Mouse (Mus musculus): ENCODE results near the gene Mob3a. TPM values are rescaled to one million over a fixed set of nuclear protein-coding genes. Genes with fewer than 3 reads are reported as not detected.
"Not testable (repeated sequence)": the region's sequence is repeated elsewhere in the genome, so short reads cannot be mapped to it uniquely, and the experiment has no call there.

Mob3a gene
- total RNA-seq, 2 experiments from 2014 or later = 19.4 to 20.1 TPM

DNA sequence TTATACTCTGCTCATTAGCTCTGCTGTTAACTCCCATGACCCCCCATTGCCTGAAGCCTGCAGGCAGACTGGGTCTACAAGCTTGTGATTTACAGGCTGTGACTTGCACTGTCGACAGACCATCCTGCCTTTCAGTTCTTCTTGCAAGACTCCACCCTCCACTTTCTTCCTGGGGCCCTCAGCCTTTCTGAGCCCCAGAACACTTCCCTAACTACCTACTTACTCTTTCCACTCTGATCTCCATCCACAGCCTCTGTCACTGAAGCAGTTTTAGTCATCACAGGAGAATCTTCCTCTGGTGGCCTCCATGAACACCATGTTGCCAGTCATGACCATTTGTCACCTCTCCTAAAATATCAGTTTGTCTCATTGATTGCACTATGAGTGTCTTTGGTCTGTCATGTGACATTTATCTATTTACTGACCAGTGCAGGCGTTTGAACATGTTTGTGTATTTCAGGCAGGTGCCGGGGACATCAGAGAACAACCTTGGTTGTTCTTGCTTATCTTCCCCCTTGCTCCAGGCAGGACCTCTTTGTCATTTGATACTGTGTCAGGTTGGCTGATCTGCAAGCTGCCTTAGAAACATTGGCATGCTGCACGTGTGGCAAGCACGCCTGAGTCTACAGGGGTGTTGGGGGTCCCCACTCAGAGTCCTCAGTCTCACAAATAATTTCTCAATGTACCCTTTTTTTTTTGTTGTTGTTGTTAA is 38.1 kb downstream of the Mob3a start:
- no peak for DNase-seq

DNA sequence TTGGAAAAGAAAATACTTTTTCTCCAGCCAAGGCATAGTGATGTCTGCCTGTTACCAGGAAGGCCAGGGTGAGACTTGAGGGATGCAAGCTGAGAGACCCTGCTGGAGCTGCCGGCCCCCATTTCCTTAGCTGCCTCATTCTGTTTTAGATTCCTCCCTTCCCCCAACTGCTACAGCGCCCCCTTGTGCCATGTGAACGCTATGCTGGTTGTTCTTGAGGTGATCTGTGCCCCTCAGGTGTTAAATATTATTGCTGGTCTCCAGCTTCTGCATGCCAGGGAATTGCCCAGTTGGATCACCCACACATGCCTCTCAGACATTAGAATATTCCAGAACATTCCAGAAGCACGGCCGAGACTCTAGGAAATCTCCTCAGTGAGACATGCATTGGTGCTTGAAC is 40.6 kb downstream of the Mob3a start:
- DNase-seq = peak; percentile 51 to 69

DNA sequence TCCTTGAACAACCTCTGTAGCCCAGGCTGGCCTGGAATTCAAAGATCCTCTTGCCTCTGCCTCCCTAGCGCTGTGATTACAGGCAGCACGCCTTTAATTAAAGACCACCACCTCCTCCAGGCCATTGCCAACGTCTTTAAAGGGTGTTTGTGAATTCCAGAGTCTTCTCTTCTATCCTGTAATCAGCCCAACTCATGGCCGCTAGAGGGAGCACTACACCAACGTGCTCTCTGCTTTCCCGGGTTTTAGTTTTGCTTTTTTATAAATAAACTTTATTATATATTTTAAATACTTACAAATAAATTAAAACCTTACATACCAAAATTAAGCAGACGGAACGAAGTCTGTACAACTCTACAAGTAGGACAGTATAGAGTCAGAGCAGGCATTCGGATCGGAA is 42.6 kb downstream of the Mob3a start:
- DNase-seq = peak; percentile 80 to 84

DNA sequence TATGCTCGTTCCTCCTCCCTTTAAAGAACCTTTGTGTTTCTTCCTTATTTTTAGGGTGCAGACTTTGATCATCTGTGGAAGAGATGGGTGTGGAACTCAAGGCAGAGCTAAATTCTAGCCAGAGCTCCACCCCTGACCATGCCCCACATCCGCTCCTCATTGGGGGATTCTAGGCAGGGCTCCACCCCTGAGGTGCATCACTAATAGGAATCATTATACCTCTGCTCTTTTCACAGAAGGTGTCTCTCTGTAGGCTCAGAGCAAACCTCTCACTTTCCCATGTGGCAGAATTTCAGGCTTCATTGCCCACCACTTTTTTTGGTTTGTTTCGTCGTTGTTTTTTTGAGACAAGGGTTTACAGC is 43.0 kb downstream of the Mob3a start:
- DNase-seq = no peak

DNA sequence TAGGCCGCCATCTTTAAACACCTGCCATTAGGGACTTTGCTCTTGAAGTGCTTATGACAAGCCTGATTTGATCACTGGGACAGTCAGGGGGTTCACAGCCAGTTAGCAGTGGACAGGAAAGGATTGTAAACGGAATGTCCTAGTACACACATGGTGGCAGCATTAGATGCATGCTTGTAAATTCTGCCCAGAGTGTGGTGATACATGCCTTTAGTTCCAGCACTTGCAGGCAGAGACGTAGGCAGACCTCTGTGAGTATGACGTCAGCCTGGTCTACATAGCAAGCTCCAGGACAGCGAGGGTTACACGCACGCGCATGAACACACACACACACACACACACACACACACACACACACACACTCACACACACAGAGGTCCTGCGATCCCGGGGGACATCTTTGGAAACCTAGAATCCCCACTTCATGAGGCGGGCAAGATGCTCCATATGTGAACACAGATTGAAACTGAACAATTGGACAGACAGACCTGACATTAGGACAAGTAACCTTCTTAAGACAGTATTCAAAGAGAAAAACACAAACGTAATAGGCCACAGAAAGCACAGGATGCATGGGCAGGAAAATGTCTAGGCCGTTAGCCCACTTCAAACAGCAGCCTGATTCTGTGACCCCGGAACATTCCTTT is 43.5 kb downstream of the Mob3a start:
- DNase-seq = no peak

DNA sequence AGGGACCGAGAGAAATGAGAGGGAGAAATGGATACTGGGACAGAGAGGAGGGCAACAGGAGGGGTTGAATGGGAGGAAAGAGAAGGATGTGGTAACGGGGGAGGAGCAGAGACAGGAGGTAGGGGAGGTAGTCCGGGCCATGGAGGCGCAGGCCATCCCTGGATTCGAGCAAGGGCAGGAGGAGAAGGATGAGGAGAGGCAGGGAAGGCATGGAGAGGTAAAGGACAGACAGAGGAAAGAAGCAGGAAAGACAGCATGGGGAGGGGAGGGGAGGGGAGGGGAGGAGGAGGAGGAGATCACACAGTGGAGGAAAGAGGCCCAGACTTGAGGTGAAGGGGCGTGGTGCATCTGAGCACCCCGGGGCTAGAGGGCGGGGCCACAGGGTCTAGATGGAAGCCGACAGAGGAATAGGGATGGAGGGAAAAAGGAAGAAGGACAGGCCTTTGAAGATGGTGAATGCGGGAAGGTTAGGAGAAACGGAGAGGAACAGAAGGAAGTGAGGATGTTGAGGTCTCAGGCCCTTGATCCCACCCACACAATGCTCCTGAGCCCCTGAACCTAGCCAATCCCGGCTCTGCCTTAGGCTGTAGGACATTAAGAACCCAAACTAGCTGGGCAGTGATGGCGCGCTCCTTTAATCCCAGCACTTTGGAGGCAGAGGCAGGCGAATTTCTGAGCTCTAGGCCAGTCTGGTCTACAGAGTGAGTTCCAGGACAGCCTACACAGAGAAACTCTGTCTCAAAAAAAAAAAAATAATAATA is 44.7 kb downstream of the Mob3a start, which contains the start of gene Btbd2:
TSS of gene Btbd2 (minus strand) at position 209 of the 761 bp plus-strand sequence.
- DNase-seq = no peak

DNA sequence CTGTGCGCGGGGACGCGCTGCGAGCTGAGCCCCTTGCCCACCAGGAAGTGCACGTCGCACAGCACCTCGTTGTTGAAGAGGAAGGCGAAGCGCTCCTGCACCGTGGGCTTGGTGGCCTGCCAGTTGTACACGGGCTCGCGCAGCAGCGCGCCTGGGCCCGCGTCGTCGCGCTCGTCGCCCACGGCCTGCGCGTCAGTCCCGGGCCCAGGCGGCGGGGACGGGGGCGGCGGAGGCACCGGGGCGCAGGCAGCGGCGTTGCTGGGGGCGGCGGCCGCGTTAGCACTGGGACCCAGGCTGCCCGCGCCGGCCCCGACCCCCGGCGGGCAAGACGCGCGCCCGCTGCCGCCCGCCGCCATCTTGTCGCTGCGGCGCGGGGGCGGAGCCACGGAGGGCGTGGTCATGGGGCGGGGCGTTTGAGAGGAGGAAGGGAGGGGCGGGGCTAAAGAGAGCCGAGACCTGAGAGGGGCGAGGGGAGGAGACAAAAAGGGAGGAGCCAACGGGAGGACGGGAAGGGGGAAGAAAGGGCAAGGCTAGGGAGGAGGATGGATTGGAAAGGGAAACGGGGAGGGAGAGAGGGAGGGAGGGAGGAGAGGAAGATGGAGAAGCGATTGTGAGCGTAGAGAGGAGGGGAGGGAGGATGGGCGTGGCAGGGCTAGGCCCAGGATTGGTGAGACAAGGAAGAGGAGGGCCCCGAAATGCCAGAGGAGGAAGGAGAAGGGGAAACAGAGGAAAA is 45.5 kb downstream of the Mob3a start:
- DNase-seq = peak; percentile 96 to 99

DNA sequence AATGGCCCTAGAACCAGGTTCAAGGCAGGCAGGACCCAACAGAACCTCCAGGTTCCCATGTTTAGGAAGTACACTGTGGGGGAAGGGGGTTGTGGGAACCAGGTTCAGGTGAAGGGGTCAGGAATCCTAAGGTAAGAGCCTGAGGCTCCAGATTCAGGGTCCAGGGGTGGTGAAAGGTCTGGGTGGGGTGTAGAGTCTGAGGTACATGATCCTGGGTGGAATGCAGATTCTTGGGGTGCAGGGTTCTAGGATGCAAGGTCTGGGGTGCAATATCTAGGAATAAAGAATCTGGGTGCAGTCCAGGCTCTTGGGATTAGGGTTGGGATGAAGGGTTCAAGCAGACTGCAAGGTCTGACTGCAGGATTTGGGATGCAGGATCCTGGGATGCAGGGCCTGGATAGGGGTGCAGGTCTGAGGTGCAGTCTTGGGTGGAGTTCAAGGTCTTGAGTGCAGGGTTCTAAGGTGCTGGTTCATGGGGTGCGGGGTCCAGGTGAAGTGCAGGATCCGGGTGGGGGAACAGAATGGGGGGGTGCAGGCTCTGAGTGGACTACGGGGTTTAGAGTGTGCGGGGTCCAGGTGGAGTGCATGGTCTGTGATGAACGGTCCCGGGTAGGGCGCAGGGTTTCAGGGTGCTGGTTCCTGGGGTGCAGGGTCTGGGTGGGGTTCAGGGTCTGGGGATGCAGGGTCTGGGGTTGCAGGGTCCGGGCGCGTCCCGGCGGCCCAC is 46.2 kb downstream of the Mob3a start:
- DNase-seq = no peak

DNA sequence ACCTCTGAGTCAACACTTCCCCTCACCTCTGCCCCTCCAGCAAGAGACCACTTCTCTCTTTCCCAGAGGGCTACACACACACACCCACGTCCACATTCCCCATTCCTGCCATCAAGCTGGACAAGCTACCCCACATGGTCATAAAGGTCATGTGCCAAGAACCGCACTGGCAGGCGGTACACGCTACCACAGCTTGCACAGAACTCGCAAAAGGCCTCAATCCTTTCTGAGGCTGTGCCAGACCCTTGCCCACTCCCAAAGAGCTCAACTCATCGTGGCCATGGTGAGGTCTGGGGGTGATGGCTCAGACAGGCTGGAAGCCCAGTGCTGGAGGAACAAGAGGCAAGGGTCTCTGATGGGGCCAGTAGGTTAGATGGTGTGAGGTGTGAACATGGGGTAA is 46.9 kb downstream of the Mob3a start:
- no peak for DNase-seq

DNA sequence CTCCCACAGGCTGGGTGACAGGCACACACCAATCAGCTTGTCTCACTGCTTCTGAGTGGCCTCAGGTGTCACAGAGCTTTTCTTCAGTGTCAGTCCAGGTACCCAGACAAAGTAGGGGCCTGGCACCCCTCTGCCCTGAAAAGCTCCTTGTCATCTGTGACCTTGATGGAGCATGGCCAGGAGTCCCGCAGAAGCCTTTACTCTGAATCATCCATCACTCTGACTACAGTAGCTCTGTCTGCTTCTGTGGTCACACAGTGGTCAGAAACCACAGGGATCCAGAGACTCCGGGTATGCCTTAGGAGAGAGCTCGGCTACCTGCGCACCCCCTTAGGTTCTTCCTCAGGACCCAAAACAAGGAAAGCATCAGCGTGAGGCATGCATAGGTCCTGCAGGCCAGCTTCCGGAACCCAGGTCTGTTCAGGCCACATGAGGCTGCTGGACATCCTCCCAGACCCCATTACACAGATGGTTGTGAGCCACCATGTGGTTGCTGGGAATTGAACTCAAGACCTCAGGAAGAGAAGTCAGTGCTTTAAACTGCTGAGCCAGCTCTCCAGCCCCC is 48.5 kb downstream of the Mob3a start:
- peak; percentile 61 to 70 for DNase-seq

DNA sequence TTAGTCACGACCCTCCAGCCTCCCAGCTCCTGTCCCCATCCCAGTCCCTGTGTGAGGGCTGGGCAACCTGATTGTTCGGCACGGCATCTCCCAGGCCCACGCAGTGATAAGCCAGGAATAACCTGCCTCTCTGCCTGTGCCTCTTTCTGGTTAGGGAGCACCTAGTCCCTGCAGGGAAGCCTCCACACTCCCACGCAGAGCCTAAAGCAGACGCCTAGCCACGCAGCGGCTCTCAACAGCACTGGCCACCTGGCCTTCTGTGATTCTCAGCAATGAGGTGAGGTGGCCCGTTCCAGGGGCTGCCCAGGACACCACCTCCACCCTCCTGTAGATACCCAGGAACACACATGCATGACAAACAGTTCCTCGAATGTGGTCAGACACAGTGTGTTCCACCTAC is 51.4 kb downstream of the Mob3a start:
- no peak for DNase-seq

DNA sequence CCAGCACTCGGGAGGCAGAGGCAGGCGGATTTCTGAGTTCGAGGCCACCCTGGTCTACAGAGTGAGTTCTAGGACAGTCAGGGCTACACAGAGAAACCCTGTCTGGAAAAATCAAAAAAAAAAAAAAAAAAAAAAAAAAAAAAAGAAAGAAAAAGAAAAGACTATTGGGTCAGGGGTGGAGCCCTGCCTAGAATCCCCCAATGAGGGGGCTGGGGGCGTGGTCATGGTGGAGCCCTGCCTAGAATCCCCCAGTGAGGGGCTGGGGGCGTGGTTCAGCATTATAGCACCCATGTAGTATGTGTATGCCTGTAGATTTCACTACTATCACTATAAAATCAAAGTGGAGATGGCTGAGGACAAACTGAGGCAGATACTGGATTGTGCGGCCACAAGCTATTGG is 51.9 kb downstream of the Mob3a start:
- not testable (repeated sequence) for DNase-seq

DNA sequence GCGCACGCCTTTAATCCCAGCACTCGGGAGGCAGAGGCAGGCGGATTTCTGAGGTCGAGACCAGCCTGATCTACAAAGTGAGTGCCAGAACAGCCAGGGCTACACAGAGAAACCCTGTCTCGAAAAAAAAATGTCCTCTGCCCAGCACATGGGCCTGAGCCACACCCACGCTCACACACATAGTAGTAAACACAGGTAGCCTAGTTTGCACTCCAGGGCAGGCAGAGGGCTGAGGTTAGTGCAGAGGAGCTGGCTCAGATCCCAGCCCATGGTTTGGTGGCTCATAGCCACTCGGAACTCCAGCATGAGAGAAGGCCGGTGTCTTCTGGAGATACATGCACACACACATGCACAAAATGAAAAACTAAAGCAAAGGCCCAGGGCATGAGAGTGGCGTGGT is 54.8 kb downstream of the Mob3a start:
- no peak for DNase-seq

DNA sequence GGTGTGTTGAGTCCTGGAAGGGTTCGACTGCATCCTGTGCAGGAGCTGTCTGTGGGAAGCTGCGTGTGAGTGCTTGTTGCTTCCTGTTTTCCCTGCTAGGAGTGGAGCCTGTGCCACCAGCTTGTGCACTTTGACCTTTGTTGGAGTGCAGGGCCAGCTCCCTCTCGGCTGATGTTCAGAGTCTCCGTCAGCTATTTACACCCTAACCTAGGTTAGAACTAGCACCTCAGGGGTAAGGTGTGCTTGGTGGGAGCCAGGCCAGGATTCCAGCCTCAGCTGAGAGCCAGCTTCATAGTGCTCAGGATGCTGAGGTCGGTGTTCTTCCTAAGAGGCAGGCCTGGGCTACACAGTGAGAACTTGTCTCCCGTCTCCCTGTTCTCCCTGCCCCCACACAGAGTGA is 66.4 kb downstream of the Mob3a start:
- DNase-seq = no peak

Other genes starting within 250 kb of the Mob3a start
- not detected for gene Onecut3, start 207.1 kb downstream of the Mob3a start, total RNA-seq (2021)
- gene Atp8b3, start 162.9 kb downstream of the Mob3a start, total RNA-seq (2021) = 1 to 10 TPM in 1 of 2 experiments, under 1 TPM in 1; 0.43 to 1.1 TPM
- gene Rexo1, start 140.4 kb downstream of the Mob3a start, total RNA-seq (2021) = 10 to 100 TPM; 28.3 to 42.9 TPM
- gene Klf16, start 124.7 kb downstream of the Mob3a start, total RNA-seq (2021) = 10 to 100 TPM; 13.6 to 14.1 TPM
- 100 to 1,000 TPM; 103 to 107 TPM for gene Abhd17a, start 111.6 kb downstream of the Mob3a start, total RNA-seq (2021)
- gene Scamp4, start 99.1 kb downstream of the Mob3a start, total RNA-seq (2021) = 10 to 100 TPM; 64.3 to 64.6 TPM
- 1 to 10 TPM; 2.7 to 6.1 TPM for gene Adat3, start 99.1 kb downstream of the Mob3a start, total RNA-seq (2021)
- gene Gm49322, start 96.0 kb downstream of the Mob3a start, total RNA-seq (2021) = 1 to 10 TPM; 1.6 to 2.6 TPM
- 100 to 1,000 TPM; 129 to 135 TPM for gene Csnk1g2, start 79.1 kb downstream of the Mob3a start, total RNA-seq (2021)
- 10 to 100 TPM; 61.7 to 71.2 TPM for gene Btbd2, start 44.9 kb downstream of the Mob3a start, total RNA-seq (2021)
- 100 to 1,000 TPM; 178 to 198 TPM for gene Mknk2, start 23.9 kb downstream of the Mob3a start, total RNA-seq (2021)
- gene Izumo4, start 207 bp upstream of the Mob3a start, total RNA-seq (2021) = 10 to 100 TPM in 1 of 2 experiments, 1 to 10 TPM in 1; 9.9 to 16.6 TPM
- 10 to 100 TPM; 80.3 to 99.6 TPM for gene Ap3d1, start 40.3 kb upstream of the Mob3a start, total RNA-seq (2021)
- 10 to 100 TPM; 53.2 to 64.6 TPM for gene Dot1l, start 53.2 kb upstream of the Mob3a start, total RNA-seq (2021)
- 10 to 100 TPM; 51.4 to 55.6 TPM for gene Sf3a2, start 96.2 kb upstream of the Mob3a start, total RNA-seq (2021)
- gene Plekhj1, start 96.6 kb upstream of the Mob3a start, total RNA-seq (2021) = 10 to 100 TPM; 84.6 to 86.8 TPM
- under 1 TPM; 0.40 to 0.83 TPM for gene Amh, start 103.3 kb upstream of the Mob3a start, total RNA-seq (2021)
- gene Jsrp1, start 111.5 kb upstream of the Mob3a start, total RNA-seq (2021) = 1 to 10 TPM; 4.7 to 7.2 TPM
- gene Oaz1, start 124.7 kb upstream of the Mob3a start, total RNA-seq (2021) = 1,000 to 10,000 TPM in 1 of 2 experiments, 100 to 1,000 TPM in 1; 923 to 1,039 TPM
- 1 to 10 TPM; 5.8 TPM for gene Lingo3, start 142.1 kb upstream of the Mob3a start, total RNA-seq (2021)
- gene Lsm7, start 153.2 kb upstream of the Mob3a start, total RNA-seq (2021) = 10 to 100 TPM; 26.6 to 36.8 TPM
- gene Sppl2b, start 153.3 kb upstream of the Mob3a start, total RNA-seq (2021) = 10 to 100 TPM; 28.1 to 30.3 TPM
- not detected for gene Tmprss9, start 169.9 kb upstream of the Mob3a start, total RNA-seq (2021)
- gene Timm13, start 199.0 kb upstream of the Mob3a start, total RNA-seq (2021) = 100 to 1,000 TPM; 202 to 239 TPM
- 10 to 100 TPM; 11.2 to 17.2 TPM for gene Lmnb2, start 216.3 kb upstream of the Mob3a start, total RNA-seq (2021)
- 100 to 1,000 TPM in 1 of 2 experiments, 10 to 100 TPM in 1; 81.7 to 149 TPM for gene Gadd45b, start 228.1 kb upstream of the Mob3a start, total RNA-seq (2021)